Mouse (Mus musculus): ENCODE results near the gene Ergic1. TPM values are rescaled to one million over a fixed set of nuclear protein-coding genes. Genes with fewer than 3 reads are reported as not detected.

Ergic1 gene
- polyA plus RNA-seq, 1 experiment from 2014 or later, result 34.4 TPM

GRCm38 (mm10) chr17:26662978-26663683, 101.8 kb downstream of the Ergic1 start, which contains the start of gene Atp6v0e:
Gene Atp6v0e, plus strand, starts transcription at chr17:26663231.
- peaks cover 16% of the 10 kb centered on the region for H3K4me1 ChIP-seq (ENCODE audit: insufficient read depth)
- peak; percentile 96 for DNase-seq
- H3K4me2 ChIP-seq (ENCODE audit: low read depth, low read length), result peak within 1 kb of the TSS; percentile 82
- WGBS (ENCODE audit: insufficient replicate concordance), result 2% methylated on average over 28 of the region's 28 CpGs
- H3K4me3 ChIP-seq (ENCODE audit: low read depth, low read length), result peak within 1 kb of the TSS; percentile 49
- peak; percentile 90 for ATAC-seq
- peak within 1 kb of the TSS; percentile 31; the same call in 1 of the 2 replicates for H3K27ac ChIP-seq (ENCODE audit: low read depth)
- TF ChIP-seq CTCF (IDR thresholded peaks at IDR 0.05; ENCODE audit: low read depth) (peak; percentile 99), EP300 (IDR thresholded peaks at IDR 0.05; ENCODE audit: low read depth) (no peak)
- H3K9me3 ChIP-seq (ENCODE audit: low read length), result no peaks in the 10 kb centered on the region
- H3K27me3 ChIP-seq (ENCODE audit: insufficient read depth, low read length), result no peaks in the 10 kb centered on the region
- no peaks in the 10 kb centered on the region for H3K36me3 ChIP-seq (replicated peaks; ENCODE audit: insufficient read depth, low read length)
- H3K9ac ChIP-seq (replicated peaks), result peak within 1 kb of the TSS; percentile 58

DNA sequence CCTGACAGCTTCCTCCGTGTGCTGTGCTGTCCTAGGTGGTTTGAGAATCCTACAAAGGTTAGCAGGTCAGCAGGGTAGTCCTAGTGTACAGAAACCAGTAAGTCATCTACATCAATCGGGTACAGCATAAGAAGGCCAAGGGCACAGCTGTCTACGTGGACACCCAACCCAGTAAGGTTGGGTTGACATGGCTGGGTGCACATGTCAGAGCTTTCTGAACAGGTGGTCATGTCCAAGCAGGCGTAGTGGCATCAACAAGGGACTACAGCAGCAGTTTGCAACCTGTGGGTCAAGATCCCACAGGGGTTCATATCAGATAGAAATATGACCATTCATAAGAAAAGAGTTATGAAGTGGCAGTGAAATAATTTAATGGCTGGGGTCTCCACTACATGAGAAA, 104.3 kb downstream of the Ergic1 start:
- Histone ChIP-seq H3K9me3 (ENCODE audit: low read length) (no peaks in the 10 kb centered on the region), H3K4me2 (ENCODE audit: low read depth, low read length) (no peak overlapping the region), H3K27ac (ENCODE audit: low read depth) (no peak overlapping the region), H3K4me1 (ENCODE audit: insufficient read depth) (peaks cover 16% of the 10 kb centered on the region), H3K9ac (replicated peaks) (no peak overlapping the region), H3K36me3 (replicated peaks; ENCODE audit: insufficient read depth, low read length) (no peaks in the 10 kb centered on the region), H3K27me3 (ENCODE audit: insufficient read depth, low read length) (no peaks in the 10 kb centered on the region), H3K4me3 (ENCODE audit: low read depth, low read length) (no peak overlapping the region)
- ATAC-seq (no peak), DNase-seq (no peak)
- no peak for TF ChIP-seq EP300 (IDR thresholded peaks at IDR 0.05; ENCODE audit: low read depth)
- WGBS (ENCODE audit: insufficient replicate concordance), result 77% methylated on average over 4 of the region's 4 CpGs

- Histone ChIP-seq H3K4me1 (ENCODE audit: insufficient read depth) (0 out of 2 replicates have a peak, but pooled peaks cover 2% of the 10 kb centered on the region), H3K4me2 (ENCODE audit: low read depth, low read length) (no peak overlapping the region), H3K9ac (replicated peaks) (no peak overlapping the region), H3K27me3 (ENCODE audit: insufficient read depth, low read length) (no peaks in the 10 kb centered on the region), H3K4me3 (ENCODE audit: low read depth, low read length) (no peak overlapping the region), H3K9me3 (ENCODE audit: low read length) (no peaks in the 10 kb centered on the region), H3K27ac (ENCODE audit: low read depth) (no peak overlapping the region), H3K36me3 (replicated peaks; ENCODE audit: insufficient read depth, low read length) (no peaks in the 10 kb centered on the region)
- 50% methylated on average over 4 of the region's 4 CpGs for WGBS (ENCODE audit: insufficient replicate concordance)
- DNase-seq (no peak), ATAC-seq (no peak)
- no peak for TF ChIP-seq CTCF (IDR thresholded peaks at IDR 0.05; ENCODE audit: low read depth)
- no peak for TF ChIP-seq EP300 (IDR thresholded peaks at IDR 0.05; ENCODE audit: low read depth)
Measured at GRCm38 (mm10) chr17:26671268-26671667, 110.0 kb downstream of the Ergic1 start.

GRCm38 (mm10) chr17:26675845-26676244, 114.6 kb downstream of the Ergic1 start:
- H3K4me1 ChIP-seq (ENCODE audit: insufficient read depth), result peaks cover 25% of the 10 kb centered on the region
- H3K27me3 ChIP-seq (ENCODE audit: insufficient read depth, low read length), result no peaks in the 10 kb centered on the region
- H3K9me3 ChIP-seq (ENCODE audit: low read length), result no peaks in the 10 kb centered on the region
- H3K4me2 ChIP-seq (ENCODE audit: low read depth, low read length), result peak overlapping the region; percentile 83
- H3K36me3 ChIP-seq (replicated peaks; ENCODE audit: insufficient read depth, low read length), result no peaks in the 10 kb centered on the region
- no peak for DNase-seq
- ATAC-seq, result no peak
- 24% methylated on average over 7 of the region's 7 CpGs for WGBS (ENCODE audit: insufficient replicate concordance)
- TF ChIP-seq CTCF (IDR thresholded peaks at IDR 0.05; ENCODE audit: low read depth), result no peak
- H3K27ac ChIP-seq (ENCODE audit: low read depth), result no peak overlapping the region
- H3K4me3 ChIP-seq (ENCODE audit: low read depth, low read length), result peak overlapping the region; percentile 78
- H3K9ac ChIP-seq (replicated peaks), result no peak overlapping the region

DNA sequence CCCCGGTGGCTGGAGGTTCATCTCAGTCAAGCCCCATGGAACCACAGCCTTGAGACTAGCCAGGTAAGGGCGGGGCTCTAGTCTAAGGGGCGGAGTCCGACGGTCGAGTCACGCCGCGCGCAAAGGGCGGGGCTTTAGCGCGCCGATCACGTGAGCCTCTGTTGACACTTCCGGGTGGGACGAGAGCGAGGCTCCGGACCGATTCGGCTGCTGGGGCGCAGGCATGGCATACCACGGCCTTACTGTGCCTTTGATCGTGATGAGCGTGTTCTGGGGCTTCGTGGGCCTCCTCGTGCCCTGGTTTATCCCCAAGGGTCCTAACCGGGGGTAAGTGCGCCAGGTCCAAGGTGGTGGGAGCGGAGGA, 114.9 kb downstream of the Ergic1 start:
- Histone ChIP-seq H3K36me3 (replicated peaks; ENCODE audit: insufficient read depth, low read length) (peaks cover under 1% of the 10 kb centered on the region; the same call in 1 of the 2 replicates), H3K27me3 (ENCODE audit: insufficient read depth, low read length) (no peaks in the 10 kb centered on the region), H3K4me3 (ENCODE audit: low read depth, low read length) (peak overlapping the region; percentile 78), H3K9ac (replicated peaks) (peak overlapping the region; percentile 82), H3K4me2 (ENCODE audit: low read depth, low read length) (peak overlapping the region; percentile 83), H3K9me3 (ENCODE audit: low read length) (no peaks in the 10 kb centered on the region), H3K4me1 (ENCODE audit: insufficient read depth) (peaks cover 25% of the 10 kb centered on the region), H3K27ac (ENCODE audit: low read depth) (peak overlapping the region; percentile 94)
- no peak for TF ChIP-seq EP300 (IDR thresholded peaks at IDR 0.05; ENCODE audit: low read depth)
- TF ChIP-seq CTCF (IDR thresholded peaks at IDR 0.05; ENCODE audit: low read depth), result no peak
- under 1% methylated on average over 30 of the region's 30 CpGs for WGBS (ENCODE audit: insufficient replicate concordance)
- peak; percentile 94 for DNase-seq
- ATAC-seq, result peak; percentile 94

GRCm38 (mm10) chr17:26676616-26677376, 115.5 kb downstream of the Ergic1 start:
- Histone ChIP-seq H3K9me3 (ENCODE audit: low read length) (no peaks in the 10 kb centered on the region), H3K4me2 (ENCODE audit: low read depth, low read length) (peak overlapping the region; percentile 83), H3K4me1 (ENCODE audit: insufficient read depth) (peaks cover 25% of the 10 kb centered on the region), H3K27me3 (ENCODE audit: insufficient read depth, low read length) (no peaks in the 10 kb centered on the region), H3K27ac (ENCODE audit: low read depth) (peak overlapping the region; percentile 94), H3K36me3 (replicated peaks; ENCODE audit: insufficient read depth, low read length) (peaks cover 2% of the 10 kb centered on the region; the same call in 1 of the 2 replicates), H3K9ac (replicated peaks) (peak overlapping the region; percentile 82), H3K4me3 (ENCODE audit: low read depth, low read length) (peak overlapping the region; percentile 78)
- DNase-seq, result no peak
- ATAC-seq, result peak; percentile 93
- under 1% methylated on average over 26 of the region's 26 CpGs for WGBS (ENCODE audit: insufficient replicate concordance)
- peak; percentile 39; the same call in 1 of the 2 replicates for TF ChIP-seq CTCF (IDR thresholded peaks at IDR 0.05; ENCODE audit: low read depth)
- TF ChIP-seq EP300 (IDR thresholded peaks at IDR 0.05; ENCODE audit: low read depth), result no peak

Measured in liver, postnatal 0 days (tissue).